Comparison of ENCODE assay signal across 21 mouse cellular contexts in genomic region chr11:79218061-79218460, GRCm38 (mm10). TPM values are rescaled to one million over a fixed set of nuclear protein-coding genes. Genes with fewer than 3 reads are reported as not detected.
DNase-seq lines count a peak whose midpoint lies in the region; TF ChIP-seq lines count a peak whose summit lies in the region.
"Had no signal": no experiment of that assay in that cellular context is flagged by ENCODE, and none has a peak within 500 bp of the region (broad histone marks: within the 10 kb centered on the region; RNA-seq: fewer than 3 reads in every experiment).

No protein-coding gene starts in this region.

- H3K27me3 ChIP-seq in kidney, adult 2 months (replicated peaks; ENCODE audit: control insufficient read depth, insufficient read depth, low read length), result no peaks in the 10 kb centered on the region
- H3K27me3 ChIP-seq: heart, embryonic 15.5 days; hindbrain, embryonic 12.5 days; midbrain, embryonic 15.5 days; neural tube, embryonic 15.5 days had no signal

- intact Hi-C loops in gastrocnemius, adult 2 months (cut with DNase I), result no loop called here

- no peaks in the 10 kb centered on the region for H3K36me3 ChIP-seq in kidney, adult 2 months (ENCODE audit: control insufficient read depth, insufficient read depth, low read length)
- H3K36me3 ChIP-seq: embryonic facial prominence, embryonic 10.5 days; heart, embryonic 15.5 days; hindbrain, embryonic 12.5 days; midbrain, embryonic 15.5 days; neural tube, embryonic 15.5 days had no signal

- no peak overlapping the region for H3K4me3 ChIP-seq in kidney, adult 2 months (ENCODE audit: insufficient read depth, low read depth, low read length)
- H3K4me3 ChIP-seq in gastrocnemius, adult 2 months, result no peak overlapping the region
- H3K4me3 ChIP-seq: embryonic facial prominence, embryonic 10.5 days; heart, embryonic 15.5 days; hindbrain, embryonic 12.5 days; midbrain, embryonic 15.5 days; myocyte; neural tube, embryonic 15.5 days had no signal

- H3K27ac ChIP-seq in kidney, adult 2 months (ENCODE audit: insufficient read depth, low read depth, low read length), result no peak overlapping the region
- no peak overlapping the region for H3K27ac ChIP-seq in gastrocnemius, adult 2 months
- H3K27ac ChIP-seq: embryonic facial prominence, embryonic 10.5 days; hindbrain, embryonic 12.5 days; midbrain, embryonic 15.5 days; neural tube, embryonic 15.5 days had no signal

- TF ChIP-seq POLR2A in kidney, adult 2 months (IDR thresholded peaks at IDR 0.05; ENCODE audit: low read depth, low read length), result no peak

- DNase-seq in kidney, adult 2 months, result no peak
- DNase-seq in kidney, adult 11 months, result no peak
- DNase-seq in 3T3-L1 (ENCODE audit: low read depth, low spot score) (peak; percentile 48), 416B (ENCODE audit: low read depth) (peak; percentile 64), NIH3T3 (ENCODE audit: low read depth) (peak; percentile 38)
- DNase-seq in spleen, postnatal 4 days (ENCODE audit: low spot score in 2 of 2), result no peak
- DNase-seq in right cerebral cortex, postnatal 14 days, result no peak
- no peak for DNase-seq in gastrocnemius, adult 2 months
- DNase-seq: cerebellum, adult 9-10 months; gastrocnemius, postnatal 10 days; layer of hippocampus, postnatal 36 days; lung, adult 18-20 months; lung, postnatal 36 days; right cerebral cortex, postnatal 25 days; thymus, postnatal 36 days had no signal

- 0 out of 2 replicates have a peak, but pooled peaks have one; percentile 6 for TF ChIP-seq CTCF in kidney, adult 2 months (conservative IDR thresholded peaks at IDR 0.05; ENCODE audit: insufficient read depth, insufficient read length, low read depth, low read length)
- no peak; the same call in 1 of the 2 replicates for TF ChIP-seq CTCF in gastrocnemius, adult 2 months (IDR thresholded peaks at IDR 0.05)

- H3K4me1 ChIP-seq in kidney, adult 2 months (ENCODE audit: control insufficient read depth, insufficient read depth, low read length), result no peaks in the 10 kb centered on the region; the same call in 1 of the 2 replicates
- H3K4me1 ChIP-seq: midbrain, embryonic 15.5 days had no signal

- WGBS in kidney, adult 2 months, result 100% methylated on average over 1 of the region's 1 CpGs

RNA-seq across cellular contexts. Expression of gene Wsb1, which starts 36.4 kb away (rescaled TPM):
- polyA plus RNA-seq in kidney, adult 2 months (2012; rRNA removed), result 59.3 and 72.3 TPM in 2 replicates
- total RNA-seq in gastrocnemius, adult 2 months (2021), result 10 to 100 TPM in 1 of 2 experiments, 1 to 10 TPM in 1; 7.2 to 14.3 TPM

Comparison
In these comparisons a context has a peak if more than half of its experiments do, and no peak if none do; other contexts are left out.
1. DNase-seq: peak in 3T3-L1 (single experiment), 416B (single experiment) and NIH3T3 (single experiment); none in kidney, adult 2 months (single experiment), kidney, adult 11 months (single experiment), spleen, postnatal 4 days (0 of 2), right cerebral cortex, postnatal 14 days (single experiment) and gastrocnemius, adult 2 months (single experiment).